In genomic region chr7:73261750-73262149, GRCm38 (mm10) we compare ENCODE assay signal across 17 mouse cellular contexts.
A peak's percentile ranks its signal among the peaks of the same experiment; 100 is the strongest.
DNase-seq lines count a peak whose midpoint lies in the region; ATAC-seq and TF ChIP-seq lines count a peak whose summit lies in the region.
"Had no signal": no experiment of that assay in that cellular context is flagged by ENCODE, and none has a peak within 500 bp of the region (broad histone marks: within the 10 kb centered on the region; RNA-seq: fewer than 3 reads in every experiment).

No protein-coding gene starts in this region.

- H3K9ac ChIP-seq in lung, embryonic 14.5 days: no peak overlapping the region
- H3K9ac ChIP-seq: heart, embryonic 15.5 days; kidney, embryonic 15.5 days had no signal

- H3K4me3 ChIP-seq in lung, embryonic 14.5 days (ENCODE audit: low read depth, low read length): no peak overlapping the region
- H3K4me3 ChIP-seq: heart, embryonic 15.5 days; kidney, embryonic 15.5 days had no signal

- DNase-seq in lung, embryonic 14.5 days: peak; percentile 68
- DNase-seq in lung, adult 18-20 months: no peak
- DNase-seq in NIH3T3 (ENCODE audit: low read depth): peak; percentile 22
- peak; percentile 22 for DNase-seq in brain, adult 2 months (ENCODE audit: low read depth, low spot score)
- peak; percentile 21 to 64 for DNase-seq in lung, postnatal 4 days
- DNase-seq in kidney, postnatal 25 days: no peak
- DNase-seq in natural killer cell, adult 2 months (ENCODE audit: low spot score in 2 of 2): no peak
- DNase-seq: cerebellum, postnatal 10 days; gastrocnemius, postnatal 10 days; heart, adult 18-20 months; liver; thymus, postnatal 25 days had no signal

- WGBS in lung, embryonic 14.5 days: 46% methylated on average over 5 of the region's 5 CpGs

- H3K9me3 ChIP-seq in lung, embryonic 14.5 days (ENCODE audit: low read depth, low read length): no peaks in the 10 kb centered on the region
- H3K9me3 ChIP-seq: heart, embryonic 15.5 days; kidney, embryonic 15.5 days had no signal

- TF ChIP-seq CTCF in lung, embryonic 14.5 days (IDR thresholded peaks at IDR 0.05; ENCODE audit: low read depth): no peak

- no peaks in the 10 kb centered on the region for H3K36me3 ChIP-seq in lung, embryonic 14.5 days (ENCODE audit: insufficient read depth)
- H3K36me3 ChIP-seq: heart, embryonic 15.5 days; kidney, embryonic 15.5 days had no signal

- no peaks in the 10 kb centered on the region for H3K4me1 ChIP-seq in lung, embryonic 14.5 days (ENCODE audit: insufficient read depth)
- H3K4me1 ChIP-seq: heart, embryonic 15.5 days; kidney, embryonic 15.5 days had no signal

- H3K27me3 ChIP-seq in lung, embryonic 14.5 days (ENCODE audit: insufficient read depth, low read length): no peaks in the 10 kb centered on the region
- H3K27me3 ChIP-seq: heart, embryonic 15.5 days; kidney, embryonic 15.5 days had no signal

- ATAC-seq in lung, embryonic 14.5 days (ENCODE audit: insufficient read depth): peak; percentile 89
- ATAC-seq: intestine, embryonic 16.5 days had no signal

- no peak overlapping the region for H3K4me2 ChIP-seq in lung, embryonic 14.5 days
- H3K4me2 ChIP-seq: heart, embryonic 15.5 days; kidney, embryonic 15.5 days had no signal

- no peak overlapping the region for H3K27ac ChIP-seq in lung, embryonic 14.5 days (ENCODE audit: low read depth)
- H3K27ac ChIP-seq: heart, embryonic 15.5 days; kidney, embryonic 15.5 days; macrophage; stomach, postnatal 0 days had no signal

Comparison
In these comparisons a context has a peak if more than half of its experiments do, and no peak if none do; other contexts are left out.
1. DNase-seq: peak in lung, embryonic 14.5 days (single experiment), NIH3T3 (single experiment), brain, adult 2 months (single experiment) and lung, postnatal 4 days (2 of 2); none in lung, adult 18-20 months (0 of 2), kidney, postnatal 25 days (0 of 2) and natural killer cell, adult 2 months (0 of 2).